Mouse (Mus musculus): ENCODE results near the gene Nprl3. TPM values are rescaled to one million over a fixed set of nuclear protein-coding genes. Genes with fewer than 3 reads are reported as not detected.
"Not testable (repeated sequence)": the region's sequence is repeated elsewhere in the genome, so short reads cannot be mapped to it uniquely, and the experiment has no call there.

The Nprl3 gene
- polyA plus RNA-seq, 1 experiment: 85.2 TPM

GRCm38 (mm10) chr11:32201922-32202685 is 65.4 kb downstream of the Nprl3 start:
- DNase-seq (ENCODE audit: extremely low spot score in 1 of 2, low spot score in 1 of 2): no peak

- not testable (repeated sequence) for DNase-seq (ENCODE audit: extremely low spot score in 1 of 2, low spot score in 1 of 2)
Measured at GRCm38 (mm10) chr11:32200992-32201391, 66.5 kb downstream of the Nprl3 start.

- no peak for DNase-seq (ENCODE audit: extremely low spot score in 1 of 2, low spot score in 1 of 2)
Measured at GRCm38 (mm10) chr11:32200075-32200601, 67.4 kb downstream of the Nprl3 start, which contains the start of gene Il9r. TSS of gene Il9r (minus strand) at chr11:32200279.

- DNase-seq (ENCODE audit: extremely low spot score in 1 of 2, low spot score in 1 of 2): no peak
Measured at GRCm38 (mm10) chr11:32199230-32199629, 68.3 kb downstream of the Nprl3 start.

- DNase-seq (ENCODE audit: extremely low spot score in 1 of 2, low spot score in 1 of 2): no peak
Measured at GRCm38 (mm10) chr11:32198256-32198955, 69.1 kb downstream of the Nprl3 start.

- no peak for DNase-seq (ENCODE audit: extremely low spot score in 1 of 2, low spot score in 1 of 2)
Measured at GRCm38 (mm10) chr11:32197766-32198165, 69.7 kb downstream of the Nprl3 start.

DNA sequence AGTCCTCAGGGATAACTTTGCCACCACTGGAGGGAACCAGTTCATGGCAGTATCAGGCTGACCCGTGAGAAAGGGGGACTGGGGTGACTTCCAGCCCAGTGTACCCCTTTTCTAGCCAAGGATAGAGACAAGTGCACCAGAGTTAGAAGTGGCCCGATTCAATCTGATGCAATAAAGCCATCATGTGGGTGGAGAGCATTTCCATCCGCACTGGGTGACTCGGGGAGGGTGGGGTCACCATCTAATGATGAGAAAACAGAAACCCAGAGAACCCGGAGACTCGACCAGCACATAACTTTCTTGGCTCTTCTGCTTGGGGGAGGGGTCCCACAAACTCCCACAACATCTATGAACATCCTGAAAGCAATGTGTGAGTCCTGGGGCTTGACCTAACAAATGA is 70.8 kb downstream of the Nprl3 start:
- DNase-seq (ENCODE audit: extremely low spot score in 1 of 2, low spot score in 1 of 2): no peak

- DNase-seq (ENCODE audit: extremely low spot score in 1 of 2, low spot score in 1 of 2): no peak
Measured at GRCm38 (mm10) chr11:32195867-32196540, 71.5 kb downstream of the Nprl3 start.

DNA sequence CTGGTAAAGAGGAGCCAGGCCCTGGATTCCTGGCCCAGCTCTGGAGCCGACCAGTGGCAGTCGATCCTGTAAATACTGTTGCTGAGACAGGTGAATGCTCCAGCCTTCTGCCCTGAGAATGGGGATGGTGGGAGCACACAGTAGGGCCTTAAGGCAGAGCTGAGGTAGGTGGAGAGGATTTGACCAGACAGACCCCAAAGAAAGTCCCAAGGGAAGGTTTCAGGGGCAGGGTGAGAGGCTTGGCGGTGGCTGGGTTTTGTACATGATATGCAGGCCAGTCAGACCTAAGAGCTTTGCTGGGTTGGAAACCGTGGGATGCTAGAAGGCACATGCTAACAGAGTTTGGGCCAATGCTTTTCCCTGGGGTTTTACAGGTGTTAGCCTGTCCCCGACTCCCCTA is 72.9 kb downstream of the Nprl3 start:
- DNase-seq (ENCODE audit: extremely low spot score in 1 of 2, low spot score in 1 of 2): no peak

DNA sequence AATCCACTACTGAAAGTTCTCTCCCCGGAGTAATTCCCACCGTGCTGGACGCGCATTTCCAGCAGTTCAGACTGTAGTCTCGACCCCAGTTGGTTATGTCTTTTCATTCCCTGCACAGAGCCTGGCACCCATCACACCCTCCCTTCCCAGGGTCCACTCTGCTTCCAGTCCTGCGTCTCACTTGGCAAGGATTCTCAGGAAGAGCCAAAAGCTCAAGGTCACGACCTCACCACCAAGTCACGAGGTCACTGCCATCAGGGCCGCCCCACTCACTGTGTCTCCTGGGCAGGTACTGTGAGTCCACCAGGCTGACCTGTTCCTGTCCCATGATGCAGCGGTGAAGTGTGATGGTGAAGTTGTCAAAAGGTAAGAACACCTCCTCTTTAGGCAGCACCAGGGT is 73.4 kb downstream of the Nprl3 start:
- no peak for DNase-seq (ENCODE audit: extremely low spot score in 1 of 2, low spot score in 1 of 2)

GRCm38 (mm10) chr11:32193156-32193555 is 74.4 kb downstream of the Nprl3 start:
- DNase-seq (ENCODE audit: extremely low spot score in 1 of 2, low spot score in 1 of 2): no peak

- DNase-seq (ENCODE audit: extremely low spot score in 1 of 2, low spot score in 1 of 2): no peak
Measured at GRCm38 (mm10) chr11:32190603-32191110, 76.8 kb downstream of the Nprl3 start.

DNA sequence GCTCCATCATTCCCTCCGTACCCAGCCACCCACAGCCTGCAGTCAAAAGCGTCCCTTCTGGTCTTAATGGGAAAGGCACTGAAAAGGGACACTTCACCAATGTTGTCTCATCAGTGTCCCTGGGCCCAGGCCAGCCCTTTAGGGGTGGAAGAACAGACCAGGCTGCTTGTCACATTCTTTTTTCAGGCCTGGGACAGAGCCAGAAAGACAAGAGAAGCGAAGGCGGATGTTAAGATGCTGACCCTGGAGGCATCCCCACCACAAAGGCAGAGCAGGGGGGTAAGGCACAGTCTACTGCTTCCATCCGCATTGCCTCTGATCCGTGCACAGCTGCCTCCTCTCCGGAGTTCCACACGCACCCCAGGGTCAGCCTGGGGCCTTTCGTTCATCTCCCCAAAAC is 77.4 kb downstream of the Nprl3 start:
- DNase-seq (ENCODE audit: extremely low spot score in 1 of 2, low spot score in 1 of 2): no peak

DNA sequence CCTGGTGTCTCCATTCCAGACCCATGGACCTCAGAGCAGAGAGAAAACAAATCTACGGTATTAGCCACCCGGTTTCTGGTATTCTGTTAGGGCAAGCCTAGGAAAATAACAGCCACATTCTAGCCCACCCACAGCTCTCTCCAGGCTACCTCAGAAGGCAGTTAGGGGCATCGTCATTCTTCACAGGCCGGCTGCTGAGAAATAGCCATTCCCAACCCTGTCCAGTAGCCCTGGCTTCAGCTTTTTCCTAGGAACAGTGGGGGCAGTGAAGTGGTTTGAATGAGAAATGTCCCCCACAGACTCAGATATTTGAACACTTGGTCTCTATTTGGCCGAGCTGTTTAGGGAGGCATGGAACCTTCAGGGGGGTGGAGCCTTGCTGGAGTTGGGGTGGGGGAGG is 78.1 kb downstream of the Nprl3 start:
- no peak for DNase-seq (ENCODE audit: extremely low spot score in 1 of 2, low spot score in 1 of 2)

DNA sequence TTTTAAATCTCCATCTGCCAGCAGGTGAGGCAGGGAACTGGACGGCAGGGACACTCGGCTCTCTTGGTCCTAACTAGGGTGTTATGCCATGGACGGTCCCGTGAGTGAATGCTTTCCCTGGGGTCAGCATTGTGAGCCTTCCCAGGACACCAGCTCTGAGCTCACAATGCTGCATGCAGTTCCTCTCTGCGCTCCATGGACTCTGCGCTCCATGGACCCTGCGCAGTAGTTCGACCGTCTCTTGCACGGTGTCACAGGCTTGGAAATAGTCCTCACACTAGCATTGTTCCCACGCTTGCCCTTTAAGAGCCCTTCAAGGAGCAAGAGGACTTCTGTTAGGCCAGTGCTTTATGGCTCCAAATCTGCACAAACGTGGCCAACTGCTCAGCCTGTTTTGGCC is 78.6 kb downstream of the Nprl3 start:
- DNase-seq (ENCODE audit: extremely low spot score in 1 of 2, low spot score in 1 of 2): no peak

GRCm38 (mm10) chr11:32187256-32187655 is 80.3 kb downstream of the Nprl3 start:
- DNase-seq (ENCODE audit: extremely low spot score in 1 of 2, low spot score in 1 of 2): no peak

GRCm38 (mm10) chr11:32186031-32186430 is 81.5 kb downstream of the Nprl3 start:
- DNase-seq (ENCODE audit: extremely low spot score in 1 of 2, low spot score in 1 of 2): no peak

GRCm38 (mm10) chr11:32184469-32184868 is 83.0 kb downstream of the Nprl3 start:
- no peak for DNase-seq (ENCODE audit: extremely low spot score in 1 of 2, low spot score in 1 of 2)

DNA sequence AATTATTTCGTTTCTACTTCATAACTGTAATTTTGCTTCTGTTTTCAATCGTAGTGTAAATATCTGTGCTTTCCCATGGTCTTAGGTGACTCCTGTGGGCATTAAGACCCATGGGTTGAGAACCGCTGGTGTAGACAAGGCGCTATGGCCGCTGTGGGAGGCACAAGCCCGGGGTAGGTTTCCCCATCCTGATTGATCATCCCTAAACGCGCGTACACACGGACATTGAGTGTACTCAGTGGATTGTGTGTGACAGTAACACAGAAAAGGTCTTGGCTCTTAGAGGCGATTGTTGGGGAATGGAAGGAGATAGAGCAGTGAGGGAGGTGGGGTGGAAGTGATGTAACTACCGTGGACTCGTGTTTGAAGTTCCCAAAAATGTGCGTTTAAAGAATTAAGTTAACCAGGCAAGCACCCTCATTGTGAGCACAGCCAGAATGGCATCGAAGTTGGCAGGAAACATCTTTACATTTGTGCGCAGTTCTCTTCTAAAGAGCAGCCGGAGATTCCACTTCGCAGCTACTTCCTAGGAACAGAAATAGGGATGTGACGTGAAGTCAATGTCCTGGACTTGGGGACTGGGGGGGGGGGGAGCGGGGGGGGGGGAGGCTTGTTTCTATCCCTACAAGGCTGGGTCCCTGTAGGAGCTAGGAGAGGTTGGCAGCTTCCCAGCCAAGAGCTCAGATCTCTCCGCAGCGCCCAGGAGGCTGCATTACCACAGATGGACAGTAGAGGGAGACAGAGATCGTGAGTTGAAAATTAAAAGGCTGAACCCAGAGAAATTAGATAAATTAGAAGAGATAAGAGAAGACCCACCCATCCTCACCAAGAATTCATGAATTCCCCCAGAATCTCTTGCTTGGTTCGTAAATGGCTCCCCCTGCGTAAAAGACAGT is 85.3 kb downstream of the Nprl3 start:
- peak; percentile 61 to 97 for DNase-seq (ENCODE audit: extremely low spot score in 1 of 2, low spot score in 1 of 2)

- no peak for DNase-seq (ENCODE audit: extremely low spot score in 1 of 2, low spot score in 1 of 2)
Measured at GRCm38 (mm10) chr11:32181246-32181645, 86.3 kb downstream of the Nprl3 start.
